Comparison of ENCODE assay signal across 16 mouse cellular contexts in genomic region chr7:89304958-89305357, GRCm38 (mm10).
"Had no signal": no experiment of that assay in that cellular context is flagged by ENCODE, and none has a peak within 500 bp of the region (broad histone marks: within the 10 kb centered on the region; RNA-seq: fewer than 3 reads in every experiment).

No protein-coding gene starts in this region.

- H3K9me3 ChIP-seq: neural tube, embryonic 13.5 days; neural tube, embryonic 15.5 days; stomach, embryonic 15.5 days had no signal

- H3K9ac ChIP-seq: neural tube, embryonic 13.5 days; neural tube, embryonic 15.5 days; stomach, embryonic 15.5 days had no signal

- H3K4me3 ChIP-seq: neural tube, embryonic 13.5 days; neural tube, embryonic 15.5 days; stomach, embryonic 15.5 days had no signal

- H3K4me2 ChIP-seq: neural tube, embryonic 13.5 days; neural tube, embryonic 15.5 days; stomach, embryonic 15.5 days had no signal

- H3K27me3 ChIP-seq: neural tube, embryonic 13.5 days; neural tube, embryonic 15.5 days; stomach, embryonic 15.5 days had no signal

- DNase-seq: retina, postnatal 1 day; right cerebral cortex, adult 18-20 months; right cerebral cortex, postnatal 14 days; right cerebral cortex, postnatal 25 days; right cerebral cortex, postnatal 4 days; spleen, adult 18-20 months; thymus, adult 18-20 months; thymus, adult 2 months; thymus, postnatal 14 days; thymus, postnatal 25 days; thymus, postnatal 36 days; thymus, postnatal 4 days had no signal

- H3K27ac ChIP-seq: neural tube, embryonic 13.5 days; neural tube, embryonic 15.5 days; stomach, embryonic 15.5 days; stomach, postnatal 0 days had no signal

- H3K4me1 ChIP-seq: neural tube, embryonic 13.5 days; neural tube, embryonic 15.5 days had no signal
